Mouse (Mus musculus) kidney, postnatal 14 days (tissue): ENCODE measurements around the gene Gatb.
"Not testable (repeated sequence)": the region's sequence is repeated elsewhere in the genome, so short reads cannot be mapped to it uniquely, and the experiment has no call there.

Experiments
- DNase-seq: peaks from one replicate; pipeline ENCODE4 v3.0.0; 2022; ENCODE audit warnings: mixed read lengths

Gene Gatb

GRCm38 (mm10) chr3:85573864-85574830 is at the start of gene Gatb:
Gene Gatb (plus strand): TSS chr3:85574119.
- peak; percentile 99 for DNase-seq

- DNase-seq = no peak
These were observed 43.2 kb upstream of the Gatb start for GRCm38 (mm10) chr3:85530601-85531161.

GRCm38 (mm10) chr3:85532376-85532775 is 41.5 kb upstream of the Gatb start:
- DNase-seq = no peak

- DNase-seq = no peak
These were observed 38.9 kb upstream of the Gatb start for GRCm38 (mm10) chr3:85535042-85535441.

- peak; percentile 19 for DNase-seq
These were observed 38.0 kb upstream of the Gatb start for GRCm38 (mm10) chr3:85535621-85536520.

- no peak for DNase-seq
These were observed 31.2 kb upstream of the Gatb start for GRCm38 (mm10) chr3:85542765-85543164.

- DNase-seq = no peak
These were observed 30.3 kb upstream of the Gatb start for GRCm38 (mm10) chr3:85543652-85544051.

GRCm38 (mm10) chr3:85550312-85550711 is 23.6 kb upstream of the Gatb start:
- no peak for DNase-seq

GRCm38 (mm10) chr3:85551352-85551751 is 22.6 kb upstream of the Gatb start:
- DNase-seq = no peak

GRCm38 (mm10) chr3:85553731-85554277 is 20.1 kb upstream of the Gatb start:
- no peak for DNase-seq

GRCm38 (mm10) chr3:85564603-85565002 is 9.3 kb upstream of the Gatb start:
- no peak for DNase-seq

- peak; percentile 72 for DNase-seq
These were observed 2.6 kb upstream of the Gatb start for GRCm38 (mm10) chr3:85571276-85571675.

GRCm38 (mm10) chr3:85572502-85572901 is 1.4 kb upstream of the Gatb start:
- not testable (repeated sequence) for DNase-seq

GRCm38 (mm10) chr3:85573216-85573863 is 579 bp upstream of the Gatb start:
- no peak for DNase-seq

GRCm38 (mm10) chr3:85582726-85583125 is 8.8 kb downstream of the Gatb start:
- no peak for DNase-seq

- no peak for DNase-seq
These were observed 9.3 kb downstream of the Gatb start for GRCm38 (mm10) chr3:85583194-85583593.

GRCm38 (mm10) chr3:85584966-85585365 is 11.0 kb downstream of the Gatb start:
- DNase-seq = no peak

- DNase-seq = no peak
These were observed 14.8 kb downstream of the Gatb start for GRCm38 (mm10) chr3:85588701-85589100.

- no peak for DNase-seq
These were observed 16.3 kb downstream of the Gatb start for GRCm38 (mm10) chr3:85590090-85590754.

GRCm38 (mm10) chr3:85592067-85592466 is 18.1 kb downstream of the Gatb start:
- no peak for DNase-seq

GRCm38 (mm10) chr3:85592640-85593252 is 18.8 kb downstream of the Gatb start:
- DNase-seq = no peak
